Mouse (Mus musculus) inflammation-experienced regulatory T-cells, adult 6 months (primary cell): ENCODE data around the gene S100a5. TPM values are rescaled to one million over a fixed set of nuclear protein-coding genes. Genes with fewer than 3 reads are reported as not detected.

ENCODE experiments used
- ATAC-seq: one replicate; pipeline ENCODE4 v1.8.0; 2017
- polyA plus RNA-seq, 3 experiments: library from polyadenylated mRNA; unstranded; fragments of 100-300 nt; shearing (Covaris generic); gene quantifications; one replicate each; pipeline ENCODE4 v1.2.1; 2017

S100a5 gene
- polyA plus RNA-seq, result not detected

- no peak for ATAC-seq
These were observed at the start of gene S100a5 for GRCm38 (mm10) chr3:90608223-90608622. S100a5 (plus strand) TSS chr3:90608523.

GRCm38 (mm10) chr3:90560008-90560628, 48.2 kb upstream of the S100a5 start, which contains the start of gene S100a3:
S100a3 (plus strand) TSS chr3:90560578.
- no peak for ATAC-seq

- ATAC-seq, result no peak
These were observed 33.6 kb upstream of the S100a5 start for GRCm38 (mm10) chr3:90574691-90575090.

GRCm38 (mm10) chr3:90575320-90575719, 33.0 kb upstream of the S100a5 start:
- ATAC-seq, result no peak

- ATAC-seq, result no peak
These were observed 31.8 kb upstream of the S100a5 start for GRCm38 (mm10) chr3:90576351-90577001.

GRCm38 (mm10) chr3:90579433-90579832, 28.9 kb upstream of the S100a5 start:
- no peak for ATAC-seq

GRCm38 (mm10) chr3:90581141-90581540, 27.2 kb upstream of the S100a5 start:
- ATAC-seq, result no peak

- no peak for ATAC-seq
These were observed 26.2 kb upstream of the S100a5 start for GRCm38 (mm10) chr3:90582156-90582555.

- no peak for ATAC-seq
These were observed 25.8 kb upstream of the S100a5 start for GRCm38 (mm10) chr3:90582556-90582955.

GRCm38 (mm10) chr3:90583893-90584292, 24.4 kb upstream of the S100a5 start:
- ATAC-seq, result no peak

- peak; percentile 10 for ATAC-seq
These were observed 22.7 kb upstream of the S100a5 start for GRCm38 (mm10) chr3:90585595-90585994.

- ATAC-seq, result no peak
These were observed 22.2 kb upstream of the S100a5 start for GRCm38 (mm10) chr3:90586016-90586643.

- ATAC-seq, result peak; percentile 85
These were observed 21.4 kb upstream of the S100a5 start for GRCm38 (mm10) chr3:90586906-90587305.

GRCm38 (mm10) chr3:90587361-90588101, 20.8 kb upstream of the S100a5 start:
- peak; percentile 15 for ATAC-seq

GRCm38 (mm10) chr3:90589390-90589789, 18.9 kb upstream of the S100a5 start:
- ATAC-seq, result peak; percentile 62

- no peak for ATAC-seq
These were observed 18.4 kb upstream of the S100a5 start, which contains the start of gene S100a2 for GRCm38 (mm10) chr3:90589947-90590346. S100a2 (plus strand) TSS chr3:90590247.

- no peak for ATAC-seq
These were observed 13.9 kb upstream of the S100a5 start for GRCm38 (mm10) chr3:90594466-90594865.

- no peak for ATAC-seq
These were observed 12.8 kb upstream of the S100a5 start for GRCm38 (mm10) chr3:90595556-90595955.

- no peak for ATAC-seq
These were observed 11.5 kb upstream of the S100a5 start for GRCm38 (mm10) chr3:90596810-90597209.

- ATAC-seq, result no peak
These were observed 10.6 kb upstream of the S100a5 start for GRCm38 (mm10) chr3:90597736-90598135.

- ATAC-seq, result no peak
These were observed 10.1 kb upstream of the S100a5 start for GRCm38 (mm10) chr3:90598212-90598611.

- ATAC-seq, result no peak
These were observed 8.9 kb upstream of the S100a5 start for GRCm38 (mm10) chr3:90599401-90599800.

GRCm38 (mm10) chr3:90600036-90600435, 8.3 kb upstream of the S100a5 start:
- no peak for ATAC-seq
